Mouse (Mus musculus): Measurements from ENCODE around the gene Elf4.

The Elf4 gene

DNA sequence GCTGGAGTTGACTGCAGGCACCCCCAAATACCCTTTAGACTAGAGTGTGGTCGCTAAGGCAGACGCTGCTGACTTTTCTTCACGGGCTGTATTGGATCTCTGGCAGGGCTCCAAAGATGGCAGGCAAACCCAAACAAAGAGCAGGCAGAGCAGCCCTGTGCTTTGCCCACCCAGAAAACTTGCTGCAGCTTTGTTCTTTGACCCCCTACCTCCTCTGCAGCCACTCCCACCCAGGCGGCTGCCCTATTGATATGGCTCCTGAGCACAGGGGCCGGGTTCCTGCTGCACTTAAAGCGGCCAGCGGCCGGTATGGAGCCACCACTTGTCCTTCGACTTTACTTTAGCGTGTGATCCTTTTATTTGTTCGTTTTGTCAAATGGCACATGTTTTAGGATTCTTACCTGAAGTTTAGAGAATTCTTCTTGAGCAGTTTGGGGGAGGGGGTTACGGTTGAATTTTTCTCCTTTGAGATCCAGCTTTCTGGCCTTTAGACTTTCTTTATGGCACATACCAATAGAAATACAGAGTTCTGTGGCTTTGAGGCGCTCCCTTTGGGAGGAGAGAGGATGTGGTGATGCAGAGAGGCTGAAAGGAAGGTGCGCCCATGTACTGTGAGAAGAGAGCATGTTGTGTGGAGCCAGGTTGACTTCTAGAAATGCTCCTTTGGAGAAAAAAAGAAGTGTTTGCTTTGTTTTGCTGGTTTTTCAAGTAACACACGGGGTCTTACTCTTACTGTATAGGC is 96.9 kb downstream of the Elf4 start:
- no peak for DNase-seq (ENCODE audit: low spot score)
